Mouse (Mus musculus): ENCODE data around the gene Hsd17b2.

The Hsd17b2 gene

GRCm38 (mm10) chr8:117775626-117776025 lies 73.9 kb downstream of the Hsd17b2 start:
- DNase-seq = no peak

GRCm38 (mm10) chr8:117776075-117776474 lies 74.4 kb downstream of the Hsd17b2 start:
- no peak for DNase-seq

GRCm38 (mm10) chr8:117778531-117779322 lies 77.0 kb downstream of the Hsd17b2 start:
- no peak for DNase-seq

DNA sequence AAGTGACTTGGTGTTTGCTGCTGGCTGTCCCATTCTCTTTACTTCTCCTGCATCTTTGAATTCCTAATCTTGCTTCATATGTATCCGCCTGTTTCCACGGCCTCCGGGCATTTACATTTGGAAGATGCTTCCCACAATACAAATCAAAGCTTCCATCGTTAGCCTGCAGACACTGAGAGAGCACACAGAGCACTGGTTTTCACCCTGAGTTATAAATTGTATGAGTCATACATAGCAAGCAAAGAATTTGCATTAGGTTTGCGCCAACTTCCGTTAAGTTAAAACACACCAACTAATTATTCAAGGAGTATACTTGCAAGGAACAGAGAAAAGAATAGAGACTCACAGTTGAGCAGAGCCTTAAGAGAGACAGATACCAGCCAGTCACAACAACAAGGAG lies 77.6 kb downstream of the Hsd17b2 start:
- DNase-seq = no peak

DNA sequence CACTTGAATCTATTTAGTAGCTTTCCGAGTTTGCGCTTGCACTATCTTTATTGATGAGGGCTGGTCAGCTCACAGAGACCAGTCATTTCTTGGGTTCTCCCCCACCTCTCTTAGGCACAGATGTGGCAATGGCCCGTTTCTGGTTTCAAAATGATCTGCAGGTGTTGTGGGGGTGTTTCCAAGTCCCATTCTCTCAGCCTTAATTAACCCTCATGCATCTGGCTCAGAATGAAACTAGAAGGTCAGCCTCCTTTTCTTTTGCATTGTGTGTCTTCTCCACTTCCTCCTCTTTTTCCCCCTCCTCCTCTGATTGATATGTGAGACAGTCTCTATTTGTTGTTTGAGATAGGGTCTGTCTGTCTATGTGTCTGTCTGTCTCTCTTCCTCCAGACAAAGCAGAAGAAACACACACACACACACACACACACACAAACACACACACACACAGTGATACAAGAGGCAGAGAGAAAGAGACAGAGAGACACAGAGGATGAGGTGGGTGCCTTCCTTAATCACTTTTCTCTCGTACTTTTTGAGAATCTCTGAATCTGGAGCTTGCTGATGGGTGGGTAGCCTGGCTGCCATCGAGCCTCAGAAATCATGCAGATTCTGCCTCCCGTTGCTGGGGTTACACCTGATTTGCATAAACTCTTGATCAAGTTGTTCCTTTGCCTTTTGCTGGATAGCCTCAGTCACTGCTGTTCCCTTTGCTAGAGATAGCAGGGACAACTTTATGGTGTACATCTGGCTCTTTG lies 79.8 kb downstream of the Hsd17b2 start:
- DNase-seq = no peak

- DNase-seq = no peak
Measured at GRCm38 (mm10) chr8:117783021-117783420, 81.3 kb downstream of the Hsd17b2 start.

DNA sequence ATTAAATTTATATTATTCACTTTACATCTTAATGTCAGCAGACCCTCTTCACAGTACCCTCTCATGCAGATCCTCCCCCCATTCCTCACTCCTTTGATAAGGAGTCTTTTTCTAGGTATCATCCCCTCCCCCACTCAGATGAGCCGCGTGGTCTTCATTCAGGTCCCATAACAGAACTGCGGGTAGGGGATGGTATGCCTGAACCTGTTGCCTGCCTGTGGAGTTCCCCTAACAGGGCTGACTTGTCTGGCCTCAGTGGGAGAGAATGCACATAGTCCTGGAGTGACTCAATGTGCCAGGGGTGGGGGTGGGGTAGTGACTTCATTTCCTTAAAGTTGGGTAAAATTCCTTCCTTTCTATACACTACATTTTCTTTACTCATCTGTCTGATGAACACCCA lies 84.7 kb downstream of the Hsd17b2 start:
- no peak for DNase-seq

GRCm38 (mm10) chr8:117792616-117793144 lies 91.0 kb downstream of the Hsd17b2 start:
- no peak for DNase-seq

DNA sequence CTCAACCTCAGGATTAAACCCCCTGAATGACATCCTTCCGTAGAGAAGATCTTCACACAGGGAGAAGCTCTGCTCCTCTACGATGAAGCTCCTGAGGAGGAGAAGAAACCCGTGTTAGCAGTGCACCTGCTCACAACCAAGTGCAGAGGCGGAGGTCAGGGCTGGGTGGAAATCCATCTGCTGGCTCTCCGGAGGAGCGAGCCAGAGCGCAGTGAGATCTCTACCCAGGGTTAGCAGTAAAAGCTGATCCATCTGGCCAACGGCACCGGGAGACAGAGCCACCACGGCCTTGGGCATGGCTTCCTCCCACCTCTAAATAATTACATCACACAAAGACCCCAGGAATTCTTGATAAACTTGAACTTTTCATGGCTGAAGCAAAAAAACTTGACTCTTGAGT lies 92.9 kb downstream of the Hsd17b2 start:
- DNase-seq = no peak

DNA sequence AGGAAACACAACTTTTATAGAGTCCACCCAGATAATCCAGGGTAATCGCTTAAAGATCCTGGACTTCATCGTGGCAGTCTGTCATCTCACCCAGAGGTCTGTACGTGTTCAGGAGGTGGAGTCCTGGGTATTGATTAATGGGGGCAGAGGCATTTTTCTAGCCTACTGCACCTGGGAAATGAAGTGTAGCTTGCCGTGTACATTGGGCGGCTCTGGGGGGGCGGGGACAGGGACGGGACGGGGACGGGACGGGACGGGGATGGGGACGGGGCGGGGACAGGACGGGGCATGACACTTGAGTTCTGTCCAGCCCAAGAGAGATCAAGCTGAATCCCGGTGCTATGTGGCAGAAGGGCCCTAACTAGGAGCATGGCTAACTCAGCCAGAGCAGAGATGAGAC lies 94.8 kb downstream of the Hsd17b2 start:
- no peak for DNase-seq

GRCm38 (mm10) chr8:117798066-117798465 lies 96.4 kb downstream of the Hsd17b2 start:
- DNase-seq = no peak

DNA sequence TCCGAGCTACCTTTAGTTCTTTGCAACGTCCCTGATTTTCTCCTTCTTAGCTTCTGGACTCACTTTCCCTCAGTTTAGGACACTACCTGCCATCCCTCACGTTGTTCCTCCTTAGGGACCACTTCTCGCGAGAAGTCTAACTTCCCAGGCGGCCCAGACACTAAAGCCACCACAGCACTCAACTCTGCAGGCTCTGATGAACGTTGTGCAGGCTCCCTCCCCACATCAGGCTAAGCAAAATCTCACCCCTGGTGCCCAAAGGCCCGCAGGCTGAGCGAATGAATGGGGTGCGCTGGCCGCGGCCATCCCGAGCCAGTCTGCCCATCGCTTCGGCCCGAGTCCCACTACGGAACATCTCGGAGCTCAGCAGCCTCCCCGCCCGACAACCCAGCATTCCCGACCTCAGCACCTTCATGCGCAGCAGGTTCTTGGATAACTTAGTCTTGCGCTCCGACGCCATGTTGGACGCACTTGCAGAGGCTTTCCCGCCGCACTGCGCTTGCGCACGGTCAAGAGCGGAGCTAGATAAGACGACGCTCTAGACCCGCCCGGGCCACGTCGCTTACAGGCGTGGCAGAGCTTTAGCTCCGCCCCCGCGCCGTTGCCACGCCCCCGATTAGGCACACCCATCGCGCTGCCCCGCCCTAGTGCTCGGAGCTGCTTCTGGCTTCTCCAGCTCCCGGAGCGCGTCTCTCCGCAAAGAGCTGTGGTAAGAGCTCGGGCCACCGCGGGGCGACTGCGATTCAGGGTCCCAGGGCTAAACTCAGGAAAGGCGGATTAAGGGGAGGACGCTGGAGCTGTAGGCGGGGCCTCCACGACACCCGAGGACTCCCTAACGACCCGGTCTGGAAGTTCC lies 100.0 kb downstream of the Hsd17b2 start, which contains the start of gene Mphosph6:
Gene Mphosph6 (minus strand): TSS at position 501 of the 856 bp plus-strand sequence.
- peak; percentile 90 to 95 for DNase-seq

- no peak for DNase-seq
Measured at GRCm38 (mm10) chr8:117802299-117802689, 100.6 kb downstream of the Hsd17b2 start.

- DNase-seq = no peak
Measured at GRCm38 (mm10) chr8:117805419-117805818, 103.7 kb downstream of the Hsd17b2 start.

All from spleen, adult 18-20 months (tissue).